Mouse (Mus musculus) midbrain, embryonic 13.5 days (tissue): ENCODE results near the gene Bcas2. TPM values are rescaled to one million over a fixed set of nuclear protein-coding genes. Genes with fewer than 3 reads are reported as not detected.

Experiments used
- ATAC-seq: fragments of 200-750 bp; cut with Nextera tagmentation; 2 replicates; pipeline ENCODE4 v1.8.0; 2017; ENCODE audit warnings: mild to moderate bottlenecking, moderate TSS enrichment, moderate library complexity
- H3K27ac ChIP-seq: fragments of 300-500 bp; sonication (generic); 2 replicates; pipeline ENCODE4 v1.5.1; 2015; ENCODE audit warnings: inconsistent platforms, mild to moderate bottlenecking, moderate library complexity
- H3K27me3 ChIP-seq: fragments of 300-500 bp; sonication (generic); 2 replicates; pipeline ENCODE4 v1.6.1; 2015; ENCODE audit warnings: mild to moderate bottlenecking, inconsistent platforms
- H3K36me3 ChIP-seq: fragments of 300-500 bp; sonication (generic); 2 replicates; pipeline ENCODE4 v1.6.1; 2015; ENCODE audit warnings: mild to moderate bottlenecking, inconsistent platforms
- H3K4me1 ChIP-seq: fragments of 300-500 bp; sonication (generic); replicated peaks from 2 replicates; pipeline ENCODE4 v1.6.1; 2015; ENCODE audit warnings: inconsistent platforms
- H3K4me2 ChIP-seq: fragments of 300-500 bp; sonication (generic); replicated peaks from 2 replicates; pipeline ENCODE4 v1.6.1; 2015; ENCODE audit warnings: moderate library complexity, mild to moderate bottlenecking, inconsistent platforms
- H3K4me3 ChIP-seq: fragments of 300-500 bp; sonication (generic); replicated peaks from 2 replicates; pipeline ENCODE4 v1.5.1; 2015; ENCODE audit warnings: mild to moderate bottlenecking, inconsistent platforms
- H3K9ac ChIP-seq: fragments of 300-500 bp; sonication (generic); replicated peaks from 2 replicates; pipeline ENCODE4 v1.6.1; 2015; ENCODE audit warnings: mild to moderate bottlenecking, inconsistent platforms
- H3K9me3 ChIP-seq: fragments of 300-500 bp; sonication (generic); 2 replicates; pipeline ENCODE4 v1.6.1; 2016; ENCODE audit warnings: mild to moderate bottlenecking, inconsistent platforms
- WGBS: fragments of 180-500 bp; shearing (Covaris S2); methylation state at CpG from one replicate; pipeline ENCODE4 v1.1.7; 2015; 5-methylcytosine and 5-hydroxymethylcytosine counted together
- polyA plus RNA-seq: library from polyadenylated mRNA; unstranded; fragments of >200 nt; fragmentation: Nextera tagmentation; extraction: Ambion mirVana; gene quantifications from 2 replicates; pipeline ENCODE4 v1.2.1, GENCODE M21; 2015

The Bcas2 gene
- polyA plus RNA-seq, 1 experiment from 2014 or later, result 247 TPM

- Histone ChIP-seq H3K4me2 (no peak overlapping the region), H3K9ac (no peak overlapping the region), H3K4me3 (no peak overlapping the region), H3K36me3 (no peaks in the 10 kb centered on the region), H3K4me1 (no peaks in the 10 kb centered on the region), H3K27me3 (no peaks in the 10 kb centered on the region), H3K9me3 (peaks cover 11% of the 10 kb centered on the region), H3K27ac (no peak overlapping the region)
- ATAC-seq, result no peak
- 100% methylated on average over 1 of the region's 1 CpGs for WGBS
Observed at GRCm38 (mm10) chr3:103227729-103228128, 56.3 kb downstream of the Bcas2 start.

Other genes starting within 250 kb of the Bcas2 start
- gene Sycp1, start 235.6 kb upstream of the Bcas2 start, polyA plus RNA-seq, result not detected in 2 replicates
- gene Nr1h5, start 207.5 kb upstream of the Bcas2 start, polyA plus RNA-seq, result 0.22 TPM in 1 of 2 replicates, not detected in the other
- 63.5 and 64.8 TPM in 2 replicates for gene Sike1, start 175.9 kb upstream of the Bcas2 start, polyA plus RNA-seq
- 476 and 510 TPM in 2 replicates for gene Csde1, start 151.2 kb upstream of the Bcas2 start, polyA plus RNA-seq
- 119 and 124 TPM in 2 replicates for gene Nras, start 113.4 kb upstream of the Bcas2 start, polyA plus RNA-seq
- not detected in 2 replicates for gene Ampd1, start 97.6 kb upstream of the Bcas2 start, polyA plus RNA-seq
- gene Dennd2c, start 69.1 kb upstream of the Bcas2 start, polyA plus RNA-seq, result 1.2 and 1.4 TPM in 2 replicates
- 38.4 and 42.0 TPM in 2 replicates for gene Trim33, start 107.6 kb downstream of the Bcas2 start, polyA plus RNA-seq